Mouse (Mus musculus): ENCODE data around the gene Smpx.

Gene Smpx

GRCm38 (mm10) chrX:157698862-157699261 lies at the start of gene Smpx:
Gene Smpx (plus strand): TSS chrX:157698910.
- DNase-seq (ENCODE audit: extremely low read depth, low read depth) = no peak

- no peak for DNase-seq (ENCODE audit: extremely low read depth, low read depth)
Observed at GRCm38 (mm10) chrX:157655047-157655446, 43.7 kb upstream of the Smpx start.

GRCm38 (mm10) chrX:157657356-157657755 lies 41.4 kb upstream of the Smpx start:
- DNase-seq (ENCODE audit: extremely low read depth, low read depth) = no peak

- no peak for DNase-seq (ENCODE audit: extremely low read depth, low read depth)
Observed at GRCm38 (mm10) chrX:157671820-157672219, 26.9 kb upstream of the Smpx start.

- no peak for DNase-seq (ENCODE audit: extremely low read depth, low read depth)
Observed at GRCm38 (mm10) chrX:157674667-157675350, 23.9 kb upstream of the Smpx start.

GRCm38 (mm10) chrX:157691186-157691585 lies 7.5 kb upstream of the Smpx start:
- DNase-seq (ENCODE audit: extremely low read depth, low read depth) = no peak

GRCm38 (mm10) chrX:157697591-157698135 lies 1.0 kb upstream of the Smpx start:
- no peak for DNase-seq (ENCODE audit: extremely low read depth, low read depth)

GRCm38 (mm10) chrX:157707236-157707635 lies 8.5 kb downstream of the Smpx start:
- no peak for DNase-seq (ENCODE audit: extremely low read depth, low read depth)

DNA sequence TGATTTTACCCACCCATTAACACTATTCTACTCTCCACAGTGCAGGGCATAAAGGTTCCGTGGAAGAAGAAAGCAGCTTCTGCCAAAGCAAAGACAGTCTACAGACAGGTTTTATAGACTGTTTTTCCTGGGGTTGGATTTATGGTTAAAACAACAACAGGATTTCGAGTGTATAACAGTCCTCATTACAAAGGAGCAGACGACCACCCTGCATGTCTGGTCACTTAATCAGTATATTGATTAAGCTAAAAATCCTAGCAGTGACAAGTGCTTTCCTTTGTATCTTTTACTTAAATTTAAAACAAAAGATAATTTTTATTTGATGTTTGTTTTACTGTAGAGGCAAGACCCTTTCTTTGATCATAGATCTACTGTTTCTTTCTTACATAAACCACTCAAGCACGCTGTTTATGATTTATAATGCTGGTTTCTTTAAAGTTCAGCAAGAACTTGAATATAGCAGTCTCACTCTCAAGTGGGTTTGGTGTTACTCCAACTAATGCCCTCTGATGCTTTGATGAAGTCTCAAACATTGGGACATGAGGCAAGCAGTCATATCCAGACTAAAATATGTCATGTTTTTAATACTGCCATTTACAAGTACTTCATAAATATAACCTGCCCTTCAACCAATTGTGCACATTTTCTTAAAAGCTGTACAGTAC lies 10.0 kb downstream of the Smpx start:
- DNase-seq (ENCODE audit: extremely low read depth, low read depth) = no peak

DNA sequence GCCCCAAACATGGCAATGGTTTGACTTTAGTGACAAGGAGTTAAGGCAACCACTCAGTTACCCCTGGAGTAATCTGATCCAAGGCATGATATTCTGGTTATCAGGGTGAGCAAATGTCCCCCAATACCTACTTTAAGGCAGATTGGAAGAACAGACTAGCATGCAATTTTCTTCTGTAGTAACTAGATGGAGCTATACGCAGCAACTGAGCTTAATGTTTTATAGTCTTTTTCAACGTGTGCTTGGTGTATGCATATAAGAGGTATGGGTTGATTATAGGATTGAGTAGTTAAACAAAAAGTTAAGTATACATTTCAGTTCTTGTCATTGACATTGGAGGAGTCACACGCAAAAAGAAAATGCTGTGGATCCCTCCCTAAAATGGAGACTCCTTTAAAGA lies 21.2 kb downstream of the Smpx start:
- DNase-seq (ENCODE audit: extremely low read depth, low read depth) = no peak

GRCm38 (mm10) chrX:157730622-157731341 lies 32.1 kb downstream of the Smpx start:
- no peak for DNase-seq (ENCODE audit: extremely low read depth, low read depth)

- DNase-seq (ENCODE audit: extremely low read depth, low read depth) = peak; percentile 78
Observed at GRCm38 (mm10) chrX:157731658-157732314, 33.1 kb downstream of the Smpx start.

GRCm38 (mm10) chrX:157732346-157732745 lies 33.6 kb downstream of the Smpx start:
- DNase-seq (ENCODE audit: extremely low read depth, low read depth) = no peak

DNA sequence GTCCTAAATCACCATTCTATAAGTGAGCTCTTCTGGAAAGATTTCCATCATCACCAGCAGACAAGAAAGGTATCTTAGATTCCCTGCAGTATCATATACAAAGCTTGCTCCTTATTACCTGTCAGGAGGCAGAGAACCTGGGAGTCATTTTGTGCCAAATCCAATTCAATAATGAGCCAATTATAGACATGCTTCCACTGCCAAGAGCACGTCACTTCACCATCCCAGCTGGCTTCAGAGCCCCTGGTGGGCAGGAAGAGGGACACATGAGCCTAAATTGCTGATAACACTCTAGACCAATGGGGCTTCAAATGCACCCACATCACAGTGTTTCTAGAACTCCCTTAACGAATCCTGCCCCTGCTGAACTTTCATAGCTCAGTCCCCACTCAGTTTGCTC lies 35.1 kb downstream of the Smpx start:
- DNase-seq (ENCODE audit: extremely low read depth, low read depth) = no peak

GRCm38 (mm10) chrX:157734341-157734740 lies 35.6 kb downstream of the Smpx start:
- no peak for DNase-seq (ENCODE audit: extremely low read depth, low read depth)

- no peak for DNase-seq (ENCODE audit: extremely low read depth, low read depth)
Observed at GRCm38 (mm10) chrX:157747815-157748544, 49.3 kb downstream of the Smpx start.

DNA sequence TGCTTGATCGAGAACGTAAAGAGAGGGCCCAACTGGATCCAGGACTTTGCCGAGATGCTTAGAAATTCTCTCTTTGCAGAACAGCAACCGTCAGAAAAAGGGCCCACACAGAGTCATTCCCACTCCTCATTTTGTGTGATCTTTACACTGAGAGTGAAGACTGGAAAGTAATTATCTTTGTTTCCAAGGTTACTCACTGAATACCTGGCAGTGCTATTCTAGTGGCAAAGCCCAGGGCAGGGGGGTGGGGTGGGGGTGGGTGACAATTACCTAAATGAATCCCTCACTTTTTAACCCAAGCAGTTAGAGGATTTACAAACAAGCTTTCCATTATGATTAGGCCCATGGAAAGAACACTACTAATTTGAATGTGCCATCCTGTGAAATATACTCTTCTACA lies 55.8 kb downstream of the Smpx start:
- no peak for DNase-seq (ENCODE audit: extremely low read depth, low read depth)

GRCm38 (mm10) chrX:157762542-157762941 lies 63.8 kb downstream of the Smpx start:
- no peak for DNase-seq (ENCODE audit: extremely low read depth, low read depth)

DNA sequence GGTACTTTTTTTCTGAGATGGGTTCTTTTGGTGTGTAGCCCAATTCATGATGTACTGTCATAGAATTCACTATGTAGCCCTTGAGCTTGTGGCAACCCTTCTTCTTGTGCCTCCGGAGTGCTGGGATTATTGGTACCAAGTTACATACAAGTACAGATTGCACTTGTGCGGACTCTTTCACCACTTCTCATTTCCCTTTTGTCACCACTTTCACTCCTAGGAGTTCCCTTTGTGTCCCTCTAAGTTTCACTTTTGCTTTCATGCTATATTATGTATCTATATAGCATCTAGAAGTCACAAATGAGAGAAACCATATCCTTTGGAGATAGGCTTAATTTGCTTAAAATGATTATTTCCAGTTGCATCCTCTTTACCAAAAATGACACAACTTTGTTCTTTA lies 103.0 kb downstream of the Smpx start:
- DNase-seq (ENCODE audit: extremely low read depth, low read depth) = no peak
